Mouse (Mus musculus): ENCODE measurements around the gene Prcp.

The Prcp gene

GRCm38 (mm10) chr7:92980741-92981140 lies 106.5 kb downstream of the Prcp start:
- DNase-seq (ENCODE audit: extremely low spot score) = no peak

GRCm38 (mm10) chr7:92981864-92982263 lies 107.6 kb downstream of the Prcp start:
- DNase-seq (ENCODE audit: extremely low spot score) = no peak

Measured in embryo, embryonic 9.5 days (tissue).